Mouse (Mus musculus) B cell, adult 2 months (primary cell): ENCODE results near the gene Cyth3.

Experiments used
- DNase-seq, 2 experiments: peaks; one replicate each; pipeline ENCODE4 v3.0.0; 2022

Gene Cyth3

DNA sequence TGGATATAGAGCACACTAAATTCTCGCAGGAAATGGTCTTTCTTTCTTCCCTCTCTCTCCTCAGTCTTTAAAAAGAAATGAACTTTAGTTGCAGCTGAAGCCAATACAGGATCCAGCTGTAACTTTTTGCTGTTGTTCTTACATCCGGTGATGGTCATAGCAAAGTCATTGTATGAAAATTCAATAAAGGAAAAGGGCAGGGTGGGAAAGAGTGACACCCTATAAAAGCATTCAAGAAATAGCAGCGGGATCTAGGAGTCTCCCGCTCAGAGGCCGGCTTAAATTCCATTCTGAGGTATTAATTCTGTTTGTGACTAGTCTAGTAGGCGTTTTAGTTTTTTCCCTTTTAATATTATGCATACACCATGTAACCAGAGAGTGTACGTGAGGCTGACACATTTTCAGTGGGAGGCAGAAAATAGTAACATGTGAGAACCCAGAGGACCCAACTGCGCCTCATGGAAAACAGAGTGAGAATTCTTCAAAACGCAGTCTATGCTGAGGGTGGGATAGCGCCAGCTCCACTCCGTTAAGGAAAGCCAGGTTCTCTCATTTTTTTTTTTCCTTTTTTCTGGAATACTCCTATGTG lies 15.7 kb downstream of the Cyth3 start:
- no peak for DNase-seq

GRCm38 (mm10) chr5:143638516-143639270 lies 16.4 kb downstream of the Cyth3 start:
- DNase-seq: no peak

- DNase-seq: no peak
Observed at GRCm38 (mm10) chr5:143639329-143639728, 17.1 kb downstream of the Cyth3 start.

DNA sequence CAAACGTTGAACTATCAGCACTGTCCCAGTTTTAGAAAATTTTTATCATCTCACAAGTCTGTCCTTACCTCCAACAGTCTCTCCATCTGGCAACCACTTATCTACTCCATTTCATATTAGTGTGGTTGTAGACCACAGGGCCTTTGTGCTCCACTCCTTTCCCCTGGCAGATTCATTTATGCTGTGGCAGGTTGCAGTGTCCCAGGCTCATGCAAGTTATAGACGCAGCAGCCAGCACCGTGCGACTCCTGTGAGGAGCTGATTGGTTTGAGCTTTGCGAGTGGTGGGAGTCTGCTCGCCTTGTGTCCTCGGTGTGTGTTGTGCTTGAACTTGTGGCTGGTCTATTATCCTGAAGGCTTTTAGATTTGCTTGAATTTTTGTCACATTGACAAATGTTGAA lies 17.6 kb downstream of the Cyth3 start:
- no peak for DNase-seq

- no peak for DNase-seq
Observed at GRCm38 (mm10) chr5:143641503-143641902, 19.3 kb downstream of the Cyth3 start.

- no peak for DNase-seq
Observed at GRCm38 (mm10) chr5:143642262-143642831, 20.1 kb downstream of the Cyth3 start.

DNA sequence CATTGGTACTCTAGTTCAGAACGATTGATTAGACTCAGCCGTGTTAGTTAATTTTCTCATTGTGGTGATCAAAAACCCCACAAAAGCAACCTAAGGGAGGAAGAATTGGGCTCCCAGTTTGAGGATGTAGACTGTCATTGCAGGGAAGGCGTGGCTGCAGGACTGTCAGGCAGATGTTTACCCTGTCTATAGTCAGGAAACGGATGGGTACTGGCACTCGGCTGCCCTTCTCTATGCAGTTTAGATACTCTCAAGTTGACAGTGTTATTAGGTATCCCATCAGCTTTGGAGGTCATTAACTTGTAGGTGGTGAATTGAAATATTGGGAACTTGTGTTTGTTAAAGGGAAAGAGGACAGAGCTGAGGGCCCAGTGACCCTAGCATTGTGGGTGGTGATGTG lies 23.7 kb downstream of the Cyth3 start:
- no peak for DNase-seq

- DNase-seq: no peak
Observed at GRCm38 (mm10) chr5:143647412-143647811, 25.2 kb downstream of the Cyth3 start.

GRCm38 (mm10) chr5:143648058-143648457 lies 25.8 kb downstream of the Cyth3 start:
- DNase-seq: no peak

- no peak for DNase-seq
Observed at GRCm38 (mm10) chr5:143649168-143649567, 26.9 kb downstream of the Cyth3 start.

GRCm38 (mm10) chr5:143651855-143652631 lies 29.8 kb downstream of the Cyth3 start:
- DNase-seq: no peak

DNA sequence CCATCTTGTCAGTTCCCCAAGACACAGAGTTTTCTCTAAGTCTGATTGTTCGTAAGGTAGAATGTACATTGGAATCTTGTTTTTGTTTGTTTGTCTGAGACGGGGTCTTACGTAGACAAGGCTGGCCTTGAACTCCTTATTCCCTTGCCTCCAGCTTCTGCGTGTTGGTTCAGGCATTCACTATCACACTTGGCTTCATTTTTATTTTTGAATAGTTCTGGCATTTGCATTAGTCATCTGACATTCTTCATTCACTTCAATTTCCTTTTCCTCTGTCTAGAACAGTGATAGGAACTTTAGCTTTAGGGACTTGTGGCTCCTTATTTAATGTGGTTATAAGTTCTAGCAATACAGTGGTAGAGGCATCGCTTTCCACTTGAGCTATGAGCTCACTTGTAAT lies 31.2 kb downstream of the Cyth3 start:
- DNase-seq: no peak

DNA sequence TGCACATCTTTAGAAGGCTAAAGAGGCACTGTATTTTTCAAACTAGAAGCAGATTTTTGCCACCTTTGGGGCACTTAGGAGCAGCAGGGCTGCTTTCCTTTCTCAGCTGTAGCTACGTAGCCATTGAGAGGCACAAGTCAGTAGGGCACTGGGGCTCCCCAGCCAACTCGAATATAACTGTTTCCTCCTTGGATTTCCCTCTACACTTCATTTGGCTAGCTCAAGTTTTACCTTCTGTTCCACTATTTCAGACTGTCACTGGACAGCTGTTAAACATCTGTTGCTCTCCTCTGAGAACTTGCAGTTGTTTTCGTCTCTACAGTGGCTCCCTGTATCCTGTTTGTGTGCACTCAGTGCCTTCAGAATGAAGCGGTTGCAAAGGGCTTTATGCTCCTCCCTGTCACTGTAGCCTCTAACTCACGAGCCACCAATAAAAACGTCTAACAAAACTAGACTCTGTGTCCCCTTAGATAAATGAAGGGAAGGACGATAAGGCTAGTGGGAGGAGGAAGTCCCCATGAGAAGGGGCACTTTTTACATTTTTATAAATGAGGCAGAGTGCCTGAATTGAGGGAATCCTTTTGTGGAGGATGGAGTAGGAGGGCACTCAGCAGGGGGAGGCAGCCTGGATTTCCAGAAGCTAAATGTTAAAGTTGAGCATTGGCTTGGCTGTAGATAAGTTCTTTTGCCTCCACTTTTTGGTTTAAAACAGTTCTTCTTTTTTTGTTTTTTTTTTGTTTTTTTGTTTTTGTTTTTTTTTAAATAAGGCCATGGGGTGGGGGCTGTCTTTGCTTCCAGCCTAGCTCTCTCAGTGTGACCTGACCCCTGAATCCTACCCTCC lies 32.6 kb downstream of the Cyth3 start:
- no peak for DNase-seq

DNA sequence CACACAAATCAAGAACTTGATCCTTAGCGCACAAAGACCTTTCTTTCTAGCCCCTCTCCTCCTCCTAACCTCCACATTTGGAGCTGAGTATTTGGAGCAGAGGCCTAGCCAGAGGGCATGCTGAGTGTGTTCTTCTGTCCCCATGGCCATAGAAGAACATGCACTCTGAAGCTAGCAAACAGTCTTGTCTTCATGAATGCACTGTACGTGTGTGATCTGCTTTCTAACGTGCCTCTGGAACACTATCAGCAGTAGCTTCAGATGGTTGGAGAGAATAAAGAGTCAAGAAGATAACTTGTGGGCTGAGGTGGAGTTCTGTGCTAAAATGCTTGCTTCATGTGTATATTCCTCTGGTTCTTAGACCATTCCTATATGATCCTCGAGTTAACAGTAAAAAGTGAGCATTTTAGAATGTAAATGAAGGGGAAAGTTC lies 33.3 kb downstream of the Cyth3 start:
- no peak for DNase-seq

- DNase-seq: no peak
Observed at GRCm38 (mm10) chr5:143656708-143657245, 34.5 kb downstream of the Cyth3 start.

DNA sequence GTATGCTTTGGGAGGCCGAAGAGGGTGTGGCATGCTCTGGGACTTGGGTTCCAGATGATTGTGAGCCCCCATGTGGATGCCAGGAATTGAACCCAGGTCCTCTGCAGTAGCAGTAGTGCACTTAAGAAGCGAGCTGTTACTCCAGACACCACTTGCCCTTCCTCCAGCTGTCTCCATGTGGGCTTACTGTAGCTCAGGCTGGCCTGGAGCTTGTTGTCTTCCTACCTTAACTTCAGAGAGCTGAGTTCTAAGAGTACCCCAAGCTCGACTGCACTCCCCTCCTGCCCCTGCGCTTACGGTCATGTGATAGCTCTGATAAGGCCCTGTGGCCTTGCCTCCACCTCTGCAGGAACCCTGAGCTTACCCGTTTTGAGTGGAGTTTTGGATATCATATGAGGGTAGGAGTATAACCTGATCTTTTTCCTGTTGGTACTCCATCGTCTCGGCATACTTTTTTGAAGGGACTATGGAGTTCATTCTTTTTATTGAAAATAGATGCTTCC lies 36.8 kb downstream of the Cyth3 start:
- DNase-seq: no peak

DNA sequence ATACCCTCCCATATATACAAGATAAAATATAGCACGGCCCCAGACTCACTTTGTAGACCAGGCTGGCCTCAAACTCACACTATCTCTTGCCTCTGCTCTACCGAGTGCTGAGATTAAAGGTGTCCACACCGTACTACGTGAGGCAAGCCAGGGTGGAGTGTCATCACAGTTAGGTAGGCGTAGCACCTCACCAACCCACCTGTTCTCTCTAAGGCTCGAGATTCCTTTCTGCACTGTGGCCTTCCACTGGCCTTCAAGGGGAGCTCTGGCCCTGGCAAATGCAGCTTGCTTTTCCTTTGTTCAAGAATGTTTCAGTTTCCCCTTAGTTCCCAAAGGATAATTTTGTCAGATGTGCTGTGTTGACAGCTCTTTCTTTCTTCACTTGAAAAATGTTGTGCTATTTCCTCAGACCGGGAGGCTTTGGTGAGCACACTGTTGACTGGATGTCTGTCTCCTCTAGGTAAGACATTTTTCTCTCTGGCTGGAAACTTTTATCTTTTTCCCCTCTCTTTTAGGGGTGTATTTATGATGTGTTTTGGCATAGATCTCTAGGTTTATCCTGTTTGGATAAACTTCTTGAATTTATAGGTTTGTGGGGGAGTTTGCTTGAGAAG lies 40.9 kb downstream of the Cyth3 start:
- DNase-seq: no peak

- no peak for DNase-seq
Observed at GRCm38 (mm10) chr5:143665561-143665960, 43.3 kb downstream of the Cyth3 start.

- DNase-seq: no peak
Observed at GRCm38 (mm10) chr5:143666015-143666414, 43.8 kb downstream of the Cyth3 start.

GRCm38 (mm10) chr5:143668884-143669283 lies 46.6 kb downstream of the Cyth3 start:
- no peak for DNase-seq

- no peak for DNase-seq
Observed at GRCm38 (mm10) chr5:143669393-143669792, 47.1 kb downstream of the Cyth3 start.

GRCm38 (mm10) chr5:143669839-143670238 lies 47.6 kb downstream of the Cyth3 start:
- no peak for DNase-seq
